8 mouse cellular contexts compared by ENCODE assay signal in the genomic region with DNA sequence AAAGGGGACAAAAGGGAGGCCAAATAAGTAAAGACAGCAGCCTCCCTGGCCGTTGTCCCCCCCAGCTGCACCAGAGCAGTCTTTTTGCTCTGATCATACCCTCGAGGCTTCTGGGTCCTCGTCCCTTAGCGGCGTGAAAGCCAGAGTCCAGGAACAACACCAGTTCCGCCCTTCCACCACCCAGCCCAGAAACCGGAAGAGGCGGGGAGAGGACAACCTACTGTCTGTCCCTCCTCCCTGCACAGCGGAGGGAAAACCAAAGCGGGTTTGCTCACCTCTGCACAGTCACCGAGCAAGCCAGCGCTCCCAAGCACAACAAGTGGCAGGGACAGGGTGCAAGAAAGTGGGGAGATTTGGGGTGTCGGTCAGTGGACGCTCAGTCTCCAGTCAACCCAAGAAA. TPM values are rescaled to one million over a fixed set of nuclear protein-coding genes. Genes with fewer than 3 reads are reported as not detected.
DNase-seq lines count a peak whose midpoint lies in the region; ATAC-seq lines count a peak whose summit lies in the region.

No protein-coding gene starts in this region.

- H3K9me3 ChIP-seq in embryonic facial prominence, embryonic 13.5 days: no peaks in the 10 kb centered on the region
- no peaks in the 10 kb centered on the region for H3K9me3 ChIP-seq in heart, embryonic 12.5 days (replicated peaks)
- H3K9me3 ChIP-seq in kidney, embryonic 15.5 days (replicated peaks): no peaks in the 10 kb centered on the region

- no peaks in the 10 kb centered on the region for H3K27me3 ChIP-seq in embryonic facial prominence, embryonic 13.5 days
- no peaks in the 10 kb centered on the region for H3K27me3 ChIP-seq in heart, embryonic 12.5 days (replicated peaks)
- H3K27me3 ChIP-seq in kidney, embryonic 15.5 days: no peaks in the 10 kb centered on the region

- H3K4me1 ChIP-seq in embryonic facial prominence, embryonic 13.5 days: peaks cover 23% of the 10 kb centered on the region
- peaks cover 20% of the 10 kb centered on the region for H3K4me1 ChIP-seq in heart, embryonic 12.5 days (replicated peaks)
- H3K4me1 ChIP-seq in kidney, embryonic 15.5 days: peaks cover 26% of the 10 kb centered on the region

- peak; percentile 79 for DNase-seq in CD4-positive helper T cell, adult 2 months (ENCODE audit: low read depth, low spot score)
- DNase-seq in T-cell, adult 2 months (ENCODE audit: low spot score): peak; percentile 56
- DNase-seq in lung, postnatal 25 days (ENCODE audit: low spot score): peak; percentile 85
- peak; percentile 75 for DNase-seq in ovary, postnatal 36 days (ENCODE audit: low spot score)
- peak; percentile 67 to 78 for DNase-seq in urinary bladder, postnatal 4 days (ENCODE audit: low spot score in 2 of 2)

- peak overlapping the region; percentile 85 for H3K27ac ChIP-seq in embryonic facial prominence, embryonic 13.5 days
- peak overlapping the region; percentile 37; the same call in 1 of the 2 replicates for H3K27ac ChIP-seq in heart, embryonic 12.5 days (ENCODE audit: poor library complexity, severe bottlenecking)
- H3K27ac ChIP-seq in kidney, embryonic 15.5 days: peak overlapping the region; percentile 95

- peak overlapping the region; percentile 45 for H3K4me3 ChIP-seq in embryonic facial prominence, embryonic 13.5 days
- H3K4me3 ChIP-seq in heart, embryonic 12.5 days: peak overlapping the region; percentile 38
- peak overlapping the region; percentile 43 for H3K4me3 ChIP-seq in kidney, embryonic 15.5 days (replicated peaks)

- peak overlapping the region; percentile 73 for H3K4me2 ChIP-seq in embryonic facial prominence, embryonic 13.5 days
- peak overlapping the region; percentile 65 for H3K4me2 ChIP-seq in heart, embryonic 12.5 days
- H3K4me2 ChIP-seq in kidney, embryonic 15.5 days: peak overlapping the region; percentile 70

- no peaks in the 10 kb centered on the region for H3K36me3 ChIP-seq in embryonic facial prominence, embryonic 13.5 days
- H3K36me3 ChIP-seq in heart, embryonic 12.5 days: no peaks in the 10 kb centered on the region
- H3K36me3 ChIP-seq in kidney, embryonic 15.5 days: no peaks in the 10 kb centered on the region

- no peak for ATAC-seq in embryonic facial prominence, embryonic 13.5 days (ENCODE audit: insufficient number of reproducible peaks, insufficient read depth, low FRiP score, low TSS enrichment, low read depth)
- ATAC-seq in heart, embryonic 12.5 days (ENCODE audit: insufficient number of reproducible peaks, low FRiP score): peak; percentile 86
- ATAC-seq in kidney, embryonic 15.5 days (replicated peaks; ENCODE audit: low FRiP score): peak; percentile 74

- WGBS in embryonic facial prominence, embryonic 13.5 days: 1% methylated on average over 14 of the region's 14 CpGs
- WGBS in heart, embryonic 12.5 days: 4% methylated on average over 14 of the region's 14 CpGs
- WGBS in kidney, embryonic 15.5 days: 2% methylated on average over 14 of the region's 14 CpGs

- peak overlapping the region; percentile 77 for H3K9ac ChIP-seq in embryonic facial prominence, embryonic 13.5 days
- H3K9ac ChIP-seq in heart, embryonic 12.5 days: peak overlapping the region; percentile 60
- peak overlapping the region; percentile 61 for H3K9ac ChIP-seq in kidney, embryonic 15.5 days

RNA-seq across cellular contexts. Expression of gene Nhp2, which starts 3.9 kb away (rescaled TPM):
- polyA plus RNA-seq in embryonic facial prominence, embryonic 13.5 days (2015; fragmentation: Nextera tagmentation; extraction: Ambion mirVana): 135 and 151 TPM in 2 replicates
- 89.6 and 91.9 TPM in 2 replicates for polyA plus RNA-seq in heart, embryonic 12.5 days (2016; fragmentation: Nextera tagmentation; extraction: Ambion mirVana)
- polyA plus RNA-seq in kidney, embryonic 15.5 days (2015; fragmentation: Nextera tagmentation; extraction: Ambion mirVana): 163 and 169 TPM in 2 replicates

RNA-seq across cellular contexts. Expression of gene Hnrnpab, which starts 9.0 kb away (rescaled TPM):
- polyA plus RNA-seq in embryonic facial prominence, embryonic 13.5 days (2015; fragmentation: Nextera tagmentation; extraction: Ambion mirVana): 458 and 524 TPM in 2 replicates
- 428 and 457 TPM in 2 replicates for polyA plus RNA-seq in heart, embryonic 12.5 days (2016; fragmentation: Nextera tagmentation; extraction: Ambion mirVana)
- polyA plus RNA-seq in kidney, embryonic 15.5 days (2015; fragmentation: Nextera tagmentation; extraction: Ambion mirVana): 443 and 447 TPM in 2 replicates

RNA-seq across cellular contexts. Expression of gene Rmnd5b, which starts 20.1 kb away (rescaled TPM):
- 49.3 and 49.9 TPM in 2 replicates for polyA plus RNA-seq in embryonic facial prominence, embryonic 13.5 days (2015; fragmentation: Nextera tagmentation; extraction: Ambion mirVana)
- polyA plus RNA-seq in heart, embryonic 12.5 days (2016; fragmentation: Nextera tagmentation; extraction: Ambion mirVana): 27.9 and 28.5 TPM in 2 replicates
- polyA plus RNA-seq in kidney, embryonic 15.5 days (2015; fragmentation: Nextera tagmentation; extraction: Ambion mirVana): 43.1 and 44.0 TPM in 2 replicates

RNA-seq across cellular contexts. Expression of gene Phykpl, which starts 31.0 kb away (rescaled TPM):
- 19.0 and 21.3 TPM in 2 replicates for polyA plus RNA-seq in embryonic facial prominence, embryonic 13.5 days (2015; fragmentation: Nextera tagmentation; extraction: Ambion mirVana)
- 15.1 and 16.9 TPM in 2 replicates for polyA plus RNA-seq in heart, embryonic 12.5 days (2016; fragmentation: Nextera tagmentation; extraction: Ambion mirVana)
- polyA plus RNA-seq in kidney, embryonic 15.5 days (2015; fragmentation: Nextera tagmentation; extraction: Ambion mirVana): 22.2 and 23.1 TPM in 2 replicates

RNA-seq across cellular contexts. Expression of gene N4bp3, which starts 35.0 kb away (rescaled TPM):
- 19.0 and 21.2 TPM in 2 replicates for polyA plus RNA-seq in embryonic facial prominence, embryonic 13.5 days (2015; fragmentation: Nextera tagmentation; extraction: Ambion mirVana)
- polyA plus RNA-seq in heart, embryonic 12.5 days (2016; fragmentation: Nextera tagmentation; extraction: Ambion mirVana): 7.8 and 8.4 TPM in 2 replicates
- 27.8 and 32.1 TPM in 2 replicates for polyA plus RNA-seq in kidney, embryonic 15.5 days (2015; fragmentation: Nextera tagmentation; extraction: Ambion mirVana)

Comparison
In these comparisons a context has a peak if more than half of its experiments do, and no peak if none do; other contexts are left out.
1. H3K27ac ChIP-seq: peak in every context shown above with its lines; median percentile 95 in kidney, embryonic 15.5 days; 85 in embryonic facial prominence, embryonic 13.5 days; 37 in heart, embryonic 12.5 days.